ENCODE assay signal across 27 mouse cellular contexts in genomic region chr14:54628103-54628502, GRCm38 (mm10). TPM values are rescaled to one million over a fixed set of nuclear protein-coding genes. Genes with fewer than 3 reads are reported as not detected.
"Had no signal": no experiment of that assay in that cellular context is flagged by ENCODE, and none has a peak within 500 bp of the region (broad histone marks: within the 10 kb centered on the region; RNA-seq: fewer than 3 reads in every experiment).

No protein-coding gene starts in this region.

- ATAC-seq: lung, postnatal 0 days; midbrain, embryonic 13.5 days; midbrain, embryonic 15.5 days had no signal

- H3K27me3 ChIP-seq: lung, embryonic 15.5 days; midbrain, embryonic 13.5 days; midbrain, embryonic 15.5 days; neural tube, embryonic 13.5 days; neural tube, embryonic 15.5 days had no signal

- H3K27ac ChIP-seq: liver, embryonic 14.5 days; lung, embryonic 15.5 days; midbrain, embryonic 13.5 days; midbrain, embryonic 15.5 days; neural tube, embryonic 13.5 days; neural tube, embryonic 15.5 days had no signal

- H3K4me3 ChIP-seq: lung, embryonic 15.5 days; midbrain, embryonic 13.5 days; midbrain, embryonic 15.5 days; neural tube, embryonic 13.5 days; neural tube, embryonic 15.5 days had no signal

- H3K4me1 ChIP-seq: lung, embryonic 15.5 days; midbrain, embryonic 15.5 days; neural tube, embryonic 15.5 days had no signal

- H3K9me3 ChIP-seq: lung, embryonic 15.5 days; midbrain, embryonic 13.5 days; midbrain, embryonic 15.5 days; neural tube, embryonic 13.5 days; neural tube, embryonic 15.5 days had no signal

- H3K9ac ChIP-seq: liver, embryonic 14.5 days; lung, embryonic 15.5 days; midbrain, embryonic 13.5 days; midbrain, embryonic 15.5 days; neural tube, embryonic 13.5 days; neural tube, embryonic 15.5 days had no signal

- H3K4me2 ChIP-seq: lung, embryonic 15.5 days; midbrain, embryonic 11.5 days; midbrain, embryonic 13.5 days; midbrain, embryonic 15.5 days; neural tube, embryonic 13.5 days; neural tube, embryonic 15.5 days had no signal

- DNase-seq: lung, adult 18-20 months; lung, postnatal 4 days; retina, postnatal 1 day; right cerebral cortex, adult 18-20 months; right cerebral cortex, postnatal 25 days; right cerebral cortex, postnatal 4 days; spleen, adult 18-20 months; thymus, adult 18-20 months; thymus, postnatal 25 days; thymus, postnatal 4 days had no signal

RNA-seq across cellular contexts. Expression of gene Psmb11, which starts 6.9 kb away (rescaled TPM):
- total RNA-seq: megakaryocyte, adult 5-6 weeks; midbrain, postnatal 0 days; monocyte, adult 5-6 weeks had no signal
- polyA plus RNA-seq: liver, embryonic 16.5 days; midbrain, embryonic 11.5 days; midbrain, embryonic 13.5 days; midbrain, embryonic 15.5 days; midbrain, postnatal 0 days; small intestine, adult 2 months; stomach, embryonic 16.5 days; urinary bladder, adult 2 months had no signal

RNA-seq across cellular contexts. Expression of gene Gm17606, which starts 12.6 kb away (rescaled TPM):
- total RNA-seq: megakaryocyte, adult 5-6 weeks; midbrain, postnatal 0 days; monocyte, adult 5-6 weeks had no signal
- polyA plus RNA-seq: liver, embryonic 14.5 days; liver, embryonic 16.5 days; lung, embryonic 15.5 days; lung, postnatal 0 days; midbrain, embryonic 11.5 days; midbrain, embryonic 13.5 days; midbrain, embryonic 15.5 days; midbrain, postnatal 0 days; neural tube, embryonic 11.5 days; neural tube, embryonic 13.5 days; neural tube, embryonic 15.5 days; small intestine, adult 2 months; stomach, embryonic 14.5 days; stomach, embryonic 16.5 days; urinary bladder, adult 2 months had no signal
